ENCODE assay signal across 8 mouse cellular contexts in genomic region chr5:149338016-149338696, GRCm38 (mm10).
DNase-seq lines count a peak whose midpoint lies in the region; ATAC-seq and TF ChIP-seq lines count a peak whose summit lies in the region.
"Had no signal": no experiment of that assay in that cellular context is flagged by ENCODE, and none has a peak within 500 bp of the region (broad histone marks: within the 10 kb centered on the region; RNA-seq: fewer than 3 reads in every experiment).

No protein-coding gene starts in this region.

- peaks cover 3% of the 10 kb centered on the region; the same call in 1 of the 2 replicates for H3K4me1 ChIP-seq in heart, postnatal 0 days (ENCODE audit: control insufficient read depth, insufficient read depth)
- H3K4me1 ChIP-seq in forebrain, embryonic 11.5 days (replicated peaks; ENCODE audit: control insufficient read depth, insufficient read depth, low read length) = 0 out of 2 replicates have a peak, but pooled peaks cover 2% of the 10 kb centered on the region
- peaks cover 5% of the 10 kb centered on the region; the same call in 1 of the 2 replicates for H3K4me1 ChIP-seq in midbrain, postnatal 0 days (ENCODE audit: insufficient read depth, low read length)

- peak; percentile 50; the same call in 1 of the 2 replicates for ATAC-seq in heart, postnatal 0 days (ENCODE audit: insufficient read depth, low read depth)
- ATAC-seq in forebrain, embryonic 11.5 days (replicated peaks; ENCODE audit: low FRiP score) = no peak
- peak; percentile 22; the same call in 1 of the 2 replicates for ATAC-seq in midbrain, postnatal 0 days (ENCODE audit: low FRiP score)

- H3K4me3 ChIP-seq in heart, postnatal 0 days (ENCODE audit: low read depth, low read length) = no peak overlapping the region
- no peak overlapping the region for H3K4me3 ChIP-seq in forebrain, embryonic 11.5 days (ENCODE audit: low read depth, low read length)
- H3K4me3 ChIP-seq in midbrain, postnatal 0 days (ENCODE audit: low read depth, low read length) = no peak overlapping the region

- H3K9me3 ChIP-seq in heart, postnatal 0 days (replicated peaks; ENCODE audit: control insufficient read depth, low read length) = no peaks in the 10 kb centered on the region
- H3K9me3 ChIP-seq in forebrain, embryonic 11.5 days (ENCODE audit: control insufficient read depth, low read length) = no peaks in the 10 kb centered on the region
- no peaks in the 10 kb centered on the region for H3K9me3 ChIP-seq in midbrain, postnatal 0 days (ENCODE audit: low read length)

- no peak for TF ChIP-seq CTCF in heart, postnatal 0 days (IDR thresholded peaks at IDR 0.05; ENCODE audit: low read depth)
- TF ChIP-seq CTCF in midbrain, postnatal 0 days (IDR thresholded peaks at IDR 0.05) = no peak

- H3K9ac ChIP-seq in heart, postnatal 0 days (replicated peaks; ENCODE audit: low read depth, low read length) = no peak overlapping the region
- peak overlapping the region; percentile 33; the same call in 1 of the 2 replicates for H3K9ac ChIP-seq in forebrain, embryonic 11.5 days (ENCODE audit: low read length)
- no peak overlapping the region; the same call in 1 of the 2 replicates for H3K9ac ChIP-seq in midbrain, postnatal 0 days (replicated peaks; ENCODE audit: low read length, poor library complexity, severe bottlenecking)

- 0 out of 2 replicates have a peak overlapping the region, but pooled peaks have one; percentile 3 for H3K27ac ChIP-seq in heart, postnatal 0 days (ENCODE audit: low read depth)
- H3K27ac ChIP-seq in forebrain, embryonic 11.5 days (ENCODE audit: low read depth, low read length) = 0 out of 2 replicates have a peak overlapping the region, but pooled peaks have one; percentile 41
- no peak overlapping the region for H3K27ac ChIP-seq in midbrain, postnatal 0 days (ENCODE audit: low read depth, low read length)

- no peak for DNase-seq in heart, postnatal 0 days (ENCODE audit: low spot score)
- DNase-seq in heart, adult 9 months (ENCODE audit: low spot score in 2 of 2) = no peak
- DNase-seq in forebrain, embryonic 11.5 days (ENCODE audit: low spot score) = no peak
- peak; percentile 67 to 74 for DNase-seq in layer of hippocampus, adult 8-10 months (ENCODE audit: low spot score in 2 of 2)
- peak; percentile 77 for DNase-seq in midbrain, postnatal 0 days (ENCODE audit: low spot score)
- no peak for DNase-seq in urinary bladder, postnatal 25 days (ENCODE audit: low spot score)
- no peak for DNase-seq in urinary bladder, adult 2 months (ENCODE audit: low spot score)
- DNase-seq: lung, adult 18-20 months had no signal

- 60% methylated on average over 15 of the region's 15 CpGs for WGBS in heart, postnatal 0 days
- 64% methylated on average over 15 of the region's 15 CpGs for WGBS in forebrain, embryonic 11.5 days
- WGBS in midbrain, postnatal 0 days = 61% methylated on average over 15 of the region's 15 CpGs

- no peaks in the 10 kb centered on the region for H3K36me3 ChIP-seq in heart, postnatal 0 days (replicated peaks; ENCODE audit: control insufficient read depth, insufficient read depth, low read length)
- H3K36me3 ChIP-seq in forebrain, embryonic 11.5 days (ENCODE audit: control insufficient read depth, insufficient read depth, low read length) = no peaks in the 10 kb centered on the region
- H3K36me3 ChIP-seq in midbrain, postnatal 0 days (ENCODE audit: insufficient read depth, low read length) = no peaks in the 10 kb centered on the region

- TF ChIP-seq EP300 in heart, postnatal 0 days (IDR thresholded peaks at IDR 0.05; ENCODE audit: low read depth) = no peak

- no peaks in the 10 kb centered on the region for H3K27me3 ChIP-seq in heart, postnatal 0 days (ENCODE audit: control insufficient read depth, insufficient read depth, low read length)
- no peaks in the 10 kb centered on the region for H3K27me3 ChIP-seq in forebrain, embryonic 11.5 days (ENCODE audit: control insufficient read depth, insufficient read depth, low read length)
- H3K27me3 ChIP-seq in midbrain, postnatal 0 days (ENCODE audit: insufficient read depth, low read length) = no peaks in the 10 kb centered on the region

- no peak overlapping the region for H3K4me2 ChIP-seq in heart, postnatal 0 days (ENCODE audit: low read depth, low read length)
- H3K4me2 ChIP-seq in forebrain, embryonic 11.5 days (ENCODE audit: low read depth, low read length, severe bottlenecking) = no peak overlapping the region
- no peak overlapping the region for H3K4me2 ChIP-seq in midbrain, postnatal 0 days (ENCODE audit: low read depth, low read length, poor library complexity, severe bottlenecking)

Comparison
In these comparisons a context has a peak if more than half of its experiments do, and no peak if none do; other contexts are left out.
1. DNase-seq: peak in layer of hippocampus, adult 8-10 months (2 of 2) and midbrain, postnatal 0 days (single experiment); none in heart, postnatal 0 days (single experiment), heart, adult 9 months (0 of 2), forebrain, embryonic 11.5 days (single experiment), urinary bladder, postnatal 25 days (single experiment) and urinary bladder, adult 2 months (single experiment).